Mouse (Mus musculus) cortical plate, adult 2 months (tissue): ENCODE measurements around the gene Sbk1. TPM values are rescaled to one million over a fixed set of nuclear protein-coding genes. Genes with fewer than 3 reads are reported as not detected.
"Not testable (repeated sequence)": the region's sequence is repeated elsewhere in the genome, so short reads cannot be mapped to it uniquely, and the experiment has no call there.

Experiments used
- H3K27ac ChIP-seq: fragments of 200-500 bp; 2 replicates; pipeline ENCODE4 v1.5.1; 2012; ENCODE audit warnings: low read length, control low read depth, inconsistent platforms; ENCODE audit not compliant: insufficient read depth
- H3K4me1 ChIP-seq: fragments of 200-500 bp; 2 replicates; pipeline ENCODE4 v1.6.1; 2011; ENCODE audit warnings: low read length; ENCODE audit not compliant: control insufficient read depth, insufficient read depth
- H3K4me3 ChIP-seq: fragments of 200-500 bp; 2 replicates; pipeline ENCODE4 v1.5.1; 2011; ENCODE audit warnings: mild to moderate bottlenecking, low read length, control low read depth; ENCODE audit not compliant: insufficient read depth
- CTCF ChIP-seq: fragments of 200-500 bp; IDR thresholded peaks from 2 replicates; pipeline ENCODE4 v1.5.1; 2011; ENCODE audit warnings: mild to moderate bottlenecking, control low read depth, low read length; ENCODE audit not compliant: insufficient read depth; ENCODE audit errors: extremely low read depth
- POLR2A ChIP-seq: fragments of 200-500 bp; IDR thresholded peaks from 2 replicates; pipeline ENCODE4 v1.6.1; 2011; ENCODE audit warnings: mild to moderate bottlenecking, low read length, control low read depth; ENCODE audit not compliant: insufficient read depth; ENCODE audit errors: extremely low read depth
- polyA plus RNA-seq: library from polyadenylated mRNA; depleted of rRNA; stranded (reverse); fragments of >200 nt; gene quantifications from 2 replicates; pipeline ENCODE4 v1.2.3, GENCODE M21; 2012

Gene Sbk1
- polyA plus RNA-seq, 1 experiment = 49.2 TPM

GRCm38 (mm10) chr7:126293091-126293490 lies 20.7 kb downstream of the Sbk1 start:
- no peak overlapping the region for H3K4me3 ChIP-seq
- H3K4me1 ChIP-seq = peaks cover 10% of the 10 kb centered on the region
- no peak overlapping the region for H3K27ac ChIP-seq
- TF ChIP-seq POLR2A (no peak), CTCF (no peak)

DNA sequence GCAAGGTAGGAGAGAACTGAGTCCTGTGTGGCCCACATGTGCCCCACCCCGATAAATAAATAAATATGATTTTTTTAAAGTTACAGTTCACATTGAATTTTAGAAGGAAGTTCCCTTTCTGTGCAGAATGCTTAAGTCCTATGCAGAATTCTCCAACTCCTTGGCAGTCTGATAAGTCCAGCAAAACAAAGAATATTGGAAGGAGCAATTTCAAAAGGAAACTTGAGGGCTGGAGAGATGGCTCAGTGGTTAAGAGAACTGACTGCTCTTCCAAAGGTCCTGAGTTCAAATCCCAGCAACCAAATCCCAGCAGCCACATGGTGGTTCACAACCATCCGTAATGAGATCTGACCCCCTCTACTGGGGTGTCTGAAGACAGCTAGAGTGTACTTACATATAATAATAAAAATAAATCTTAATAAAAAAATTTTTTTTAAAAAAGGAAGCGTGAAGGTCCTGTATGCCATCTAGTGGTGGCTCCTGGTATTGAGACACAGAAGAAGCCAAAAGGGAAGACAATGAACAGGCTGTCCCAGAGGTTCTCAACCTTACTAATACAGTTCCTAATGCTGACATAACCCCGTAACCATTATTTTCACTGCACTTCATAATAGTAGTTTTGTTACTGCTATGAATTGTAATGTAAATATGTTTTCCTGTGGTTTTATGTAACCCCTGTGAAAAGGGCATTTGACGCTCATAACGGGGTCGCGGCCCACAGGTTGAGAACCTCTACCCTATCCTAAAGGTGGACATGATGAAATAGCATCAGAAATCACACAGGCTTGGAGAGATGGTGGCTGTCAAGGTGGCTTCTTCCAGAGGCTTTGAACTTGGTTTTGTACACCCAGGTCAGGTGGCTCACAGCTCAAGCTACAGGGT lies 25.4 kb downstream of the Sbk1 start:
- H3K4me3 ChIP-seq = no peak overlapping the region
- H3K4me1 ChIP-seq = peaks cover 2% of the 10 kb centered on the region; the same call in 1 of the 2 replicates
- H3K27ac ChIP-seq = no peak overlapping the region
- TF ChIP-seq POLR2A = no peak
- peak; percentile 52 for TF ChIP-seq CTCF

DNA sequence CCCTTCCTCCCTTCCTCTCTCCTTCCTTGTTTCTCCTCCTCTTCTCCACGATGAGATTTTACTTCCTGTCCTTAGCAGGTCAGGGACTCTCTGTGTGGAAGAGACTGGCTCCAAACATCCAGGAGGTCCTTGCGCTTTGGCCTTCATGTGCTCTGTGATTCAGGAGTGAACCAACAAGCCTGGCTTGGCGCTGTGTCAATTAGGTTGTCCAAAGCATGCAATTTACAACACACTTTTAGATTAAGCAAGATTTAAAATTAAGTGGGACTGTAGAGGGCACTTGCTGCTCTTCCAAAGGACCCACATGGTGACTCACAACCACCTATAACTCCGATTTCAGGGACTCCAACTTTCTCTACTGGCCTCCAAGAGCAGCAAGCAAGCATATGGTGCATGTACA lies 26.4 kb downstream of the Sbk1 start:
- H3K4me1 ChIP-seq = peaks cover 2% of the 10 kb centered on the region; the same call in 1 of the 2 replicates
- H3K4me3 ChIP-seq = no peak overlapping the region
- no peak for TF ChIP-seq CTCF
- no peak overlapping the region for H3K27ac ChIP-seq

DNA sequence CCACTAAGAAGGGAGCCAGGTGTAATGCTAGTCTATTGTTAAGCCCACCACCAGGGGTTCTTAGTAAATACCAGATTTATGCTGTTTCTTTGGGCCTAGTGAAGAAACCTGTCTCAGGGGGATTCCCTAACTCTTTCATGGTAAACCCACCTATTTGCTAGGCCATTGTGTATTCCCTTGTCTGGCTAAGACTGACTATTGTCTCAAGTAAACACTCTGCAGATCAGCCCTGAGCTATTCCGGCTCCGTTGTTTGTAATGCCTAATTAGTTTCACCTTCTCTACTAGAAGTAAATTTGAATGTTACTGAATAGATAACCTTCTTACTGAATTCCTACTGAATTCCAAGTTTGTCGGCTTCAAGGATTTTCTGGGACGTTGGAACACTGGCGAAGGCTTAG lies 29.4 kb downstream of the Sbk1 start:
- not testable (repeated sequence) for H3K4me3 ChIP-seq, H3K27ac ChIP-seq, H3K4me1 ChIP-seq

- no peak overlapping the region for H3K4me3 ChIP-seq
Observed at GRCm38 (mm10) chr7:126311822-126312221, 39.4 kb downstream of the Sbk1 start.

GRCm38 (mm10) chr7:126313309-126313708 lies 40.9 kb downstream of the Sbk1 start:
- Histone ChIP-seq H3K4me1 (no peaks in the 10 kb centered on the region), H3K27ac (no peak overlapping the region), H3K4me3 (no peak overlapping the region)
- TF ChIP-seq POLR2A (no peak), CTCF (no peak)

More at GRCm38 (mm10) chr7:126311822-126312221, 39.4 kb downstream of the Sbk1 start:
- no peak overlapping the region for H3K27ac ChIP-seq
- TF ChIP-seq CTCF (no peak), POLR2A (no peak)
- no peaks in the 10 kb centered on the region for H3K4me1 ChIP-seq

DNA sequence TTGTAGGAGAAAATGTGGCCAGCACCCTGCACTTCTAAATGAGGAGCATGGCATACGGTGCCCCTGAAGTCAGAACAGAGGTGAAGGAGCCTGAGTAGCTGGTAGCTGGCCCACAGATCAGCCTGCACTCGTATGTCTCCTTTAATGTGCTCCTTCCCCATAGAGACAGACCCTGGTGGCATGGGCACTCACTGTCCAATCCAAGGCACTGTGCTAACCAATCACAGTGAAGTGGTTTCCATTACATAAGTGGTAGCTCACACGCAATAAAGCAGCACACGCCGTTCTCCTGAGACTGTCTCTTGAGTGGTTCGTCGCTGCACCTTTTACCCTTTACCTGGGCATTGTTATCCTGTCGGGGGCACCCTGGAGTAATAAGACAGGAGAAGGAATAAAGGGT lies 41.9 kb downstream of the Sbk1 start:
- no peak for TF ChIP-seq CTCF
- no peak for TF ChIP-seq POLR2A
- no peak overlapping the region for H3K4me3 ChIP-seq
- no peak overlapping the region for H3K27ac ChIP-seq
- H3K4me1 ChIP-seq = no peaks in the 10 kb centered on the region

GRCm38 (mm10) chr7:126323729-126324128 lies 51.3 kb downstream of the Sbk1 start:
- Histone ChIP-seq H3K4me3 (no peak overlapping the region), H3K27ac (no peak overlapping the region), H3K4me1 (no peaks in the 10 kb centered on the region)
- peak; percentile 90 for TF ChIP-seq CTCF
- TF ChIP-seq POLR2A = no peak

DNA sequence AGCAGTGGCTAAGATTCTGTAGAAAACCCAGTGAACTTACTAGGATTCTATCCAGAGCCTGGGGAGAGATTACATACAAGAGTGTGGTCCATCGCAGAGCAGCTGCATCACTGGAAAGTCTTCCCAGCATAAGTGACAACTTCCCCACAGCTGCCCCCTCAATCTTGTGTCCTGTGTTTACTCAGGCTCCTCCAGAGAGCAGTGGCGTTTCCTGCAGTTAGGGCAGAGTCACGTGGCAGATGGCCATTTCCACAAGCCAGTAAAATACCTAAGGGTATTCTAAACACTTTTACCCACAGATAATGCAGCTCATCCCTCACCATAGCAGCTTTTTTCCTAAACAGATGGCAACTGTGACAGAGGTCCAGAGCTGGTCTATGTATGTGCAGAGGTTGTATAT lies 52.4 kb downstream of the Sbk1 start:
- TF ChIP-seq CTCF (no peak), POLR2A (no peak)
- Histone ChIP-seq H3K4me3 (no peak overlapping the region), H3K4me1 (no peaks in the 10 kb centered on the region), H3K27ac (no peak overlapping the region)

GRCm38 (mm10) chr7:126325576-126326273 lies 53.3 kb downstream of the Sbk1 start:
- H3K4me1 ChIP-seq, H3K27ac ChIP-seq, H3K4me3 ChIP-seq: not testable (repeated sequence)

DNA sequence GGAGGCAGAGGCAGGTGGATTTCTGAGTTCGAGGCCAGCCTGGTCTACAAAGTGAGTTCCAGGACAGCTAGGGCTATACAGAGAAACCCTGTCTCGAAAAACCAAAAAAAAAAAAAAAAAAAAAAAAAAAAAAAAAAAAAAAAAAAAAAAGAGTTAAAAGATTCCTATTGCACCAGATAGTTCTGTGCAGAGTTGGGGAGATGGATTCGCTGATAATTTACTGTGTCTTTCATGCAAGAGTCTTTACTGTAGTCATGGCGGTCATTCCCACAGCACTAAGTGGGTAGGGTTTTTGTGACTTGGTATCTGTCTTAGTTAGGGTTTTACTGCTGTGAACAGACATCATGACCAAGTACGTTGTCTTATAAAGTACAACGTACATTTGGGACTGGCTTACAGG lies 56.4 kb downstream of the Sbk1 start:
- H3K4me1 ChIP-seq, H3K27ac ChIP-seq, H3K4me3 ChIP-seq: not testable (repeated sequence)
